ENCODE assay signal across 7 mouse cellular contexts in the genomic region with DNA sequence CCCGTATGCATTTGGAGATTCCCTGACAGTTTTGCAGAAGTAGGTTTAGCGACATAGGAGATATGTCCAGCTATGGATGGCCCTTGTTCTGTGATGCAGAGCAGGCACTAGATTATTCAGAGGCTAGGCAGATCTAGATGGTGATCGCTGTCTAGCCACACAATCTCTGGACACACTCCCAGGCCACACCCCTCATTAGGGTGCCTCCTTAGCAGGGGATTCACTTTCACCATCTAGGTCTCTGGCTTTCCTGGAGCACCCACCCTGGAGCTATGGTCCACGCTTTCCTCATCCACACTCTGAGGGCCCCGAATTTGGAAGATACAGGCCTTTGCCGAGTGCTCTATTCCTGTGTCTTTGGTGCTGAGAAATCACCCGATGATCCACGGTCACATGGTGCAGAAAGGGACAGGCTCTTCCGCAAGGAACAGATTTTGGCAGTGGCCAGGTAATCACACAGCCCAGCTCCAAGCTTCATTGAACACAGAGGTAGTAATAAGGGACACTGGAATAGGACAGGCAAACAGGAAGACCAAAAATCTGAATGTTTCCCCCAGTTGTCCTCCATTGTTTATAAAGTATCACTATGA. TPM values are rescaled to one million over a fixed set of nuclear protein-coding genes. Genes with fewer than 3 reads are reported as not detected.
A peak's percentile ranks its signal among the peaks of the same experiment; 100 is the strongest.
DNase-seq lines count a peak whose midpoint lies in the region; ATAC-seq and TF ChIP-seq lines count a peak whose summit lies in the region.

No protein-coding gene starts in this region.

- peaks cover 2% of the 10 kb centered on the region for H3K4me1 ChIP-seq in ES-Bruce4 (ENCODE audit: control insufficient read depth, insufficient read depth, low read length)
- H3K4me1 ChIP-seq in forebrain, embryonic 12.5 days, result peaks cover 13% of the 10 kb centered on the region
- peaks cover 14% of the 10 kb centered on the region for H3K4me1 ChIP-seq in intestine, embryonic 14.5 days (replicated peaks; ENCODE audit: control insufficient read depth, insufficient read depth, low read length)
- peaks cover 11% of the 10 kb centered on the region for H3K4me1 ChIP-seq in lung, adult 2 months (ENCODE audit: control insufficient read depth, insufficient read depth, low read length)
- H3K4me1 ChIP-seq in stomach, embryonic 16.5 days (ENCODE audit: control insufficient read depth, insufficient read depth, low read length), result peaks cover 21% of the 10 kb centered on the region

- H3K27me3 ChIP-seq in ES-Bruce4 (ENCODE audit: control insufficient read depth, insufficient read depth, low read length, poor library complexity, severe bottlenecking), result no peaks in the 10 kb centered on the region
- no peaks in the 10 kb centered on the region for H3K27me3 ChIP-seq in forebrain, embryonic 12.5 days
- H3K27me3 ChIP-seq in intestine, embryonic 14.5 days (replicated peaks; ENCODE audit: control insufficient read depth, insufficient read depth, low read length), result no peaks in the 10 kb centered on the region
- H3K27me3 ChIP-seq in stomach, embryonic 16.5 days (ENCODE audit: control insufficient read depth, insufficient read depth, low read length), result no peaks in the 10 kb centered on the region

- TF ChIP-seq POLR2A in ES-Bruce4 (IDR thresholded peaks at IDR 0.05; ENCODE audit: insufficient read depth, low read length), result no peak
- no peak for TF ChIP-seq POLR2A in lung, adult 2 months (IDR thresholded peaks at IDR 0.05; ENCODE audit: borderline replicate concordance, extremely low read depth, low read depth, low read length)

- H3K4me2 ChIP-seq in forebrain, embryonic 12.5 days, result peak overlapping the region; percentile 65
- peak overlapping the region; percentile 72 for H3K4me2 ChIP-seq in intestine, embryonic 14.5 days (ENCODE audit: low read length)
- H3K4me2 ChIP-seq in stomach, embryonic 16.5 days (ENCODE audit: low read depth, low read length), result peak overlapping the region; percentile 70

- H3K9ac ChIP-seq in ES-Bruce4 (ENCODE audit: low read depth, poor library complexity, severe bottlenecking), result peak overlapping the region; percentile 53
- peak overlapping the region; percentile 64 for H3K9ac ChIP-seq in forebrain, embryonic 12.5 days
- H3K9ac ChIP-seq in intestine, embryonic 14.5 days (ENCODE audit: low read length), result peak overlapping the region; percentile 63
- peak overlapping the region; percentile 81 for H3K9ac ChIP-seq in stomach, embryonic 16.5 days (ENCODE audit: low read length)

- no peak for TF ChIP-seq EP300 in ES-Bruce4 (IDR thresholded peaks at IDR 0.05; ENCODE audit: insufficient read depth, low read depth, low read length)

- H3K36me3 ChIP-seq in ES-Bruce4 (ENCODE audit: control insufficient read depth, insufficient read depth, low read length, poor library complexity, severe bottlenecking), result no peaks in the 10 kb centered on the region
- peaks cover 14% of the 10 kb centered on the region; the same call in 1 of the 2 replicates for H3K36me3 ChIP-seq in forebrain, embryonic 12.5 days (replicated peaks)
- H3K36me3 ChIP-seq in intestine, embryonic 14.5 days (ENCODE audit: control insufficient read depth, insufficient read depth, low read length), result peaks cover 14% of the 10 kb centered on the region
- H3K36me3 ChIP-seq in stomach, embryonic 16.5 days (ENCODE audit: control insufficient read depth, insufficient read depth, low read length), result no peaks in the 10 kb centered on the region

- DNase-seq in adrenal gland, postnatal 10 days, result peak; percentile 57
- DNase-seq in intestine, embryonic 14.5 days (ENCODE audit: low spot score), result no peak
- no peak for DNase-seq in lung, adult 2 months

- ATAC-seq in forebrain, embryonic 12.5 days (ENCODE audit: low FRiP score), result no peak
- no peak for ATAC-seq in intestine, embryonic 14.5 days (replicated peaks; ENCODE audit: low FRiP score, low TSS enrichment, low read depth)
- no peak for ATAC-seq in stomach, embryonic 16.5 days (ENCODE audit: insufficient read depth, low FRiP score)
- ATAC-seq in megakaryocyte progenitor cell, adult 5-6 weeks (replicated peaks; ENCODE audit: poor library complexity), result no peak

- WGBS in forebrain, embryonic 12.5 days, result 75% methylated on average over 9 of the region's 9 CpGs
- WGBS in intestine, embryonic 14.5 days, result 64% methylated on average over 9 of the region's 9 CpGs
- 30% methylated on average over 9 of the region's 9 CpGs for WGBS in lung, adult 2 months
- 62% methylated on average over 9 of the region's 9 CpGs for WGBS in stomach, embryonic 16.5 days

- peak overlapping the region; percentile 10; the same call in 1 of the 2 replicates for H3K4me3 ChIP-seq in ES-Bruce4 (ENCODE audit: low read depth, low read length)
- peak overlapping the region; percentile 55 for H3K4me3 ChIP-seq in forebrain, embryonic 12.5 days (replicated peaks)
- H3K4me3 ChIP-seq in intestine, embryonic 14.5 days (ENCODE audit: low read depth, low read length), result peak overlapping the region; percentile 70
- H3K4me3 ChIP-seq in lung, adult 2 months (replicated peaks; ENCODE audit: extremely low read depth, low read depth, low read length), result peak overlapping the region; percentile 35
- H3K4me3 ChIP-seq in stomach, embryonic 16.5 days (replicated peaks; ENCODE audit: low read length), result peak overlapping the region; percentile 58

- H3K27ac ChIP-seq in ES-Bruce4 (ENCODE audit: insufficient read depth, low read length), result no peak overlapping the region
- no peak overlapping the region for H3K27ac ChIP-seq in forebrain, embryonic 12.5 days
- H3K27ac ChIP-seq in intestine, embryonic 14.5 days (ENCODE audit: low read depth), result peak overlapping the region; percentile 79
- H3K27ac ChIP-seq in stomach, embryonic 16.5 days (ENCODE audit: low read length), result peak overlapping the region; percentile 91

- H3K9me3 ChIP-seq in ES-Bruce4 (replicated peaks; ENCODE audit: control insufficient read depth, insufficient read depth, low read length, poor library complexity, severe bottlenecking), result no peaks in the 10 kb centered on the region
- no peaks in the 10 kb centered on the region for H3K9me3 ChIP-seq in forebrain, embryonic 12.5 days
- H3K9me3 ChIP-seq in intestine, embryonic 14.5 days (ENCODE audit: control insufficient read depth, low read length), result no peaks in the 10 kb centered on the region
- no peaks in the 10 kb centered on the region for H3K9me3 ChIP-seq in stomach, embryonic 16.5 days (replicated peaks; ENCODE audit: control insufficient read depth, low read length)

- TF ChIP-seq CTCF in ES-Bruce4 (IDR thresholded peaks at IDR 0.05; ENCODE audit: low read depth, low read length), result no peak
- no peak for TF ChIP-seq CTCF in lung, adult 2 months (IDR thresholded peaks at IDR 0.05; ENCODE audit: insufficient read depth, low read length)

RNA-seq across cellular contexts. Expression of a gene that starts 4.2 kb away (rescaled TPM):
- 6.5 and 8.5 TPM in 2 replicates for polyA plus RNA-seq in ES-Bruce4 (2011; ENCODE audit: insufficient read depth, insufficient read length, low read depth, missing spikeins)
- total RNA-seq in adrenal gland, postnatal 10 days (2021), result 10 to 100 TPM; 16.9 to 25.8 TPM
- 29.1 and 30.0 TPM in 2 replicates for polyA plus RNA-seq in forebrain, embryonic 12.5 days (2016; fragmentation: Nextera tagmentation; extraction: Ambion mirVana)
- polyA plus RNA-seq in intestine, embryonic 14.5 days (2014; fragmentation: Nextera tagmentation; extraction: Ambion mirVana), result 23.4 and 23.8 TPM in 2 replicates
- 44.5 and 46.4 TPM in 2 replicates for polyA plus RNA-seq in lung, adult 2 months (2012; rRNA removed)
- polyA plus RNA-seq in stomach, embryonic 16.5 days (2015; fragmentation: Nextera tagmentation; extraction: Ambion mirVana), result 25.7 and 26.4 TPM in 2 replicates
- 3.6 and 3.9 TPM in 2 replicates for total RNA-seq in megakaryocyte progenitor cell, adult 5-6 weeks (2015)
- 2.9 and 6.7 TPM in 2 replicates for total RNA-seq in megakaryocyte progenitor cell, adult 5-6 weeks (2017)

RNA-seq across cellular contexts. Expression of a gene that starts 22.7 kb away (rescaled TPM):
- 16.7 and 20.3 TPM in 2 replicates for polyA plus RNA-seq in ES-Bruce4 (2011; ENCODE audit: insufficient read depth, insufficient read length, low read depth, missing spikeins)
- 10 to 100 TPM; 36.2 to 46.4 TPM for total RNA-seq in adrenal gland, postnatal 10 days (2021)
- polyA plus RNA-seq in forebrain, embryonic 12.5 days (2016; fragmentation: Nextera tagmentation; extraction: Ambion mirVana), result 11.3 and 13.2 TPM in 2 replicates
- 19.1 and 19.8 TPM in 2 replicates for polyA plus RNA-seq in intestine, embryonic 14.5 days (2014; fragmentation: Nextera tagmentation; extraction: Ambion mirVana)
- 49.8 and 59.7 TPM in 2 replicates for polyA plus RNA-seq in lung, adult 2 months (2012; rRNA removed)
- polyA plus RNA-seq in stomach, embryonic 16.5 days (2015; fragmentation: Nextera tagmentation; extraction: Ambion mirVana), result 23.7 and 29.3 TPM in 2 replicates
- 15.1 and 17.1 TPM in 2 replicates for total RNA-seq in megakaryocyte progenitor cell, adult 5-6 weeks (2015)
- total RNA-seq in megakaryocyte progenitor cell, adult 5-6 weeks (2017), result 11.3 and 11.8 TPM in 2 replicates

RNA-seq across cellular contexts. Expression of a gene that starts 24.0 kb away (rescaled TPM):
- polyA plus RNA-seq in ES-Bruce4 (2011; ENCODE audit: insufficient read depth, insufficient read length, low read depth, missing spikeins), result 1.2 and 2.0 TPM in 2 replicates
- total RNA-seq in adrenal gland, postnatal 10 days (2021), result 10 to 100 TPM in 1 of 2 experiments, 1 to 10 TPM in 1; 7.4 to 10.5 TPM
- 10.2 and 12.1 TPM in 2 replicates for polyA plus RNA-seq in forebrain, embryonic 12.5 days (2016; fragmentation: Nextera tagmentation; extraction: Ambion mirVana)
- polyA plus RNA-seq in intestine, embryonic 14.5 days (2014; fragmentation: Nextera tagmentation; extraction: Ambion mirVana), result 5.8 and 6.4 TPM in 2 replicates
- polyA plus RNA-seq in lung, adult 2 months (2012; rRNA removed), result 16.6 and 19.2 TPM in 2 replicates
- 3.6 and 4.8 TPM in 2 replicates for polyA plus RNA-seq in stomach, embryonic 16.5 days (2015; fragmentation: Nextera tagmentation; extraction: Ambion mirVana)
- 0.39 and 0.72 TPM in 2 replicates for total RNA-seq in megakaryocyte progenitor cell, adult 5-6 weeks (2015)
- total RNA-seq in megakaryocyte progenitor cell, adult 5-6 weeks (2017), result 0.91 and 2.0 TPM in 2 replicates

RNA-seq across cellular contexts. Expression of a gene that starts 24.4 kb away (rescaled TPM):
- polyA plus RNA-seq in ES-Bruce4 (2011; ENCODE audit: insufficient read depth, insufficient read length, low read depth, missing spikeins), result 26.1 and 28.8 TPM in 2 replicates
- 10 to 100 TPM; 13.6 to 22.4 TPM for total RNA-seq in adrenal gland, postnatal 10 days (2021)
- polyA plus RNA-seq in forebrain, embryonic 12.5 days (2016; fragmentation: Nextera tagmentation; extraction: Ambion mirVana), result 73.1 and 81.9 TPM in 2 replicates
- 51.8 and 61.0 TPM in 2 replicates for polyA plus RNA-seq in intestine, embryonic 14.5 days (2014; fragmentation: Nextera tagmentation; extraction: Ambion mirVana)
- 34.5 and 39.1 TPM in 2 replicates for polyA plus RNA-seq in lung, adult 2 months (2012; rRNA removed)
- 72.3 and 72.8 TPM in 2 replicates for polyA plus RNA-seq in stomach, embryonic 16.5 days (2015; fragmentation: Nextera tagmentation; extraction: Ambion mirVana)
- total RNA-seq in megakaryocyte progenitor cell, adult 5-6 weeks (2015), result 8.9 and 10.8 TPM in 2 replicates
- 9.6 and 13.4 TPM in 2 replicates for total RNA-seq in megakaryocyte progenitor cell, adult 5-6 weeks (2017)

RNA-seq across cellular contexts. Expression of a gene that starts 31.3 kb away (rescaled TPM):
- 12.2 and 12.3 TPM in 2 replicates for polyA plus RNA-seq in ES-Bruce4 (2011; ENCODE audit: insufficient read depth, insufficient read length, low read depth, missing spikeins)
- 10 to 100 TPM; 76.2 to 86.6 TPM for total RNA-seq in adrenal gland, postnatal 10 days (2021)
- polyA plus RNA-seq in forebrain, embryonic 12.5 days (2016; fragmentation: Nextera tagmentation; extraction: Ambion mirVana), result 15.3 and 16.2 TPM in 2 replicates
- polyA plus RNA-seq in intestine, embryonic 14.5 days (2014; fragmentation: Nextera tagmentation; extraction: Ambion mirVana), result 8.8 and 9.5 TPM in 2 replicates
- 131 and 138 TPM in 2 replicates for polyA plus RNA-seq in lung, adult 2 months (2012; rRNA removed)
- polyA plus RNA-seq in stomach, embryonic 16.5 days (2015; fragmentation: Nextera tagmentation; extraction: Ambion mirVana), result 9.2 and 10.4 TPM in 2 replicates
- total RNA-seq in megakaryocyte progenitor cell, adult 5-6 weeks (2015), result 8.0 and 8.3 TPM in 2 replicates
- total RNA-seq in megakaryocyte progenitor cell, adult 5-6 weeks (2017), result 14.8 and 15.8 TPM in 2 replicates

Comparison
In these comparisons a context has a peak if more than half of its experiments do, and no peak if none do; other contexts are left out.
1. H3K27ac ChIP-seq: peak in intestine, embryonic 14.5 days (single experiment) and stomach, embryonic 16.5 days (single experiment); none in ES-Bruce4 (single experiment) and forebrain, embryonic 12.5 days (single experiment).
2. H3K4me3 ChIP-seq: peak in every context shown above with its lines; median percentile 70 in intestine, embryonic 14.5 days; 58 in stomach, embryonic 16.5 days; 55 in forebrain, embryonic 12.5 days; 35 in lung, adult 2 months; 10 in ES-Bruce4.
3. Peak in every context shown above with its lines, with median percentiles within 50 percentile points of each other: H3K9ac ChIP-seq and H3K4me2 ChIP-seq.